Mouse (Mus musculus) cerebellum, adult 9-11 months (tissue): ENCODE measurements around the gene C1ql3.

Experiments used
- DNase-seq: peaks from one replicate; pipeline ENCODE4 v3.0.0; 2022

Gene C1ql3

DNA sequence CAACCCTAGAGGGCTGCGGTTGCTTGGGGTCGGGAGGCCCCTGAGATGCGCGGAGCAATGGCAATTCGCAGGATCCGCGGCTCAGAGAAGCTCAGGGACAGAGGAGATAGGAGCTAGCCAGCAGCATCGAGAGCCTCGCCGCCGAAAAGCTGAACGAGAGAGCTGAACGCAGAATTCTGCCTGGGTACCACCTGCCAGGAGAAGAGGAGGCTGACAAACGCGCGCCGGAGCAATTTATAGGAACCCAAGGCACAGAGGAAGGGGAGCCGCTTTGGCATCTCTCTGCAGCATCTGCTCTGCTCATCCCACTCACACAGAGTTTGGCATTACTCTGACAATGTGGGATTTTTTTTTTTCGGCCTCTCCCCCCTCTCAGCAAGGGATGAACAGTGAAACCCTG lies at the start of gene C1ql3:
Gene C1ql3, minus strand, starts transcription at position 335 of the 400 bp plus-strand sequence.
- no peak for DNase-seq

DNA sequence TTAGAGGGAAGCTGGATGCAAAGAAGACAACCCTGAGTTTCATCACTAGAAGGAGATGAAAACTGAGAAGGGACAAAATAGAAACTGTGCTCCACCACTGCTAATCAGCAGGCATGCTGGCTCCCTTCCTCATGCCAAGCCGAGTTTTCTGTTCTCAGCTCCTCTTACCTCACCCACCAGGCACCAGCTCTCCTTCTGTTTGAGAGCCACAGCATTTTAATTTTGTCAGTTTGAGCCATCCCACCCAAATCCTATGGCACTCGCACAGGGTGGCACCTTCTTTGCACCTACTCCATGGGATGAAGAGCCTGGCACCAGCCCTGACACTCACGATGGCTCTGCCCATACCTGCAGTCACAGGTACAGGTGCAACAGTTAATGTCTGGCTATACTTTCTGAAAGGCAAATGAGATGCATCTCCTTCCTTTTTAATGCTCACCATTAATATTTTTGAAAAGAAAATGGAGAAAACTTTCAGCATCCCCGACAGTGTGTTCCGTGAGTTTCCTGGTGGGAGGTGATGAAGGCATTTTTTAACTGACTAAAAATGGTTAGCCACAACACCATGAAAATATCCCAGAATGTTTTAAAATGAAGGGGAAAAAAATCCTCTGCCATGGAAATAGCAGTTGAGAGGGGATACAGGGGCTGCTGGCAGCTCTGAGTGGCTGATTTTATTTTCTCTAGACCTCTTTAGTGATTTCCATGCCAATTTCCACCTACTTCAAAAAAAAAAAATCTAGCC lies 49.0 kb upstream of the C1ql3 start:
- no peak for DNase-seq

DNA sequence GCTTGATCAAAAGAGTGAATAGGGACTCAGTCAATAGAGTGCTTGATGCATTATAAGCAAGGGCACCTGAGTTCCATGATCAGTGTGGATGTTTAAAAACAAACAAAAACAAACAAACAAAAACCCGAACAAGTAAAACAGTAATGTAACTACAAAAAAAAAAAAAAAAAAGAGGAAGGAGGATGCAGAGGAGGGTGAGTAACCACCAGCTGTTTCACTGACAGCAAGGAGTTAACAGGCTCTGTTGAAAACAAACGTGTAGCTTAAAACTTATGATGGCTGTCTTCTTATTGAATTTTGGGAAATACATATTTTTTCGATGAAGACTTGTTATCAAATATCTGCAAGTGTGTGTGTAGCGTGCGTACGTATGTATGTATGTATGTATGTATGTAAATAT lies 37.0 kb upstream of the C1ql3 start:
- no peak for DNase-seq

DNA sequence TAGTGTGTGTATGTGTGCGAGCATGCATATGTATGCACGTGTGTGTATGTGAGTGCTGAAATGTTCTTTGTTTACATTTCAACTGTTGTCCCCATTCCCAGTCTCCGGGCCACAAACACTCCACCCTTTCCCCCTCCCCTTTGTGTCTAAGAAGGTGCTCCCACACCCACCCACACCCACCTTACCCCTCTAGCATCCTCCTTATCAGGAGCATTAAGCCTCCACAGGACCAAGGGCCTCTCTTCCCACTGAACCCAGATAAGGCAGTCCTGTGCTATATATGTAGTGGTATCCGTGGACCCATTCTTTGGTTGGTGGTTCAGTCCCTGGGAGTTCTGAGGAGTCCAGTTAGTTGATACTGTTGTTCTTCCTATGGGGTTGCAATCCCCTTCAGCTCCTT lies 32.9 kb upstream of the C1ql3 start:
- no peak for DNase-seq

DNA sequence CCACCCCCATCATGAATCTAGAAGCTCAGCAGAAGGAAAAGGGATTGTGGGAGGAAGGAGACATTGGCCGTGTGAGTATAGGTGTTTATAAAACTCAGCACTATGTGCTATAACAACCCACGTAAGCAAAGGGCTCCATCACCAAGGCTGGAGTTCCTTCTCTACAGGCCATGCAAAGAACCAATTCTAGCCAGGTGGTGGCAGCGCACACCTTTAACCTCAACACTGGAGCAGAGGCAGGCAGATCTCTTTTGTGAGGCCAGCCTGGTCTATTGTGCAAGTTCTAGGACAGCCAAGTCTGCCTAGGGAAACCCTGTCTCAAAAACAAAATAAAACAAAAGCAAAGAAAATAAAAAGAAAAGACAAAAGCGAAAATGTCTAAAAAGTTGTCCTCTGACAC lies 28.2 kb upstream of the C1ql3 start:
- no peak for DNase-seq

DNA sequence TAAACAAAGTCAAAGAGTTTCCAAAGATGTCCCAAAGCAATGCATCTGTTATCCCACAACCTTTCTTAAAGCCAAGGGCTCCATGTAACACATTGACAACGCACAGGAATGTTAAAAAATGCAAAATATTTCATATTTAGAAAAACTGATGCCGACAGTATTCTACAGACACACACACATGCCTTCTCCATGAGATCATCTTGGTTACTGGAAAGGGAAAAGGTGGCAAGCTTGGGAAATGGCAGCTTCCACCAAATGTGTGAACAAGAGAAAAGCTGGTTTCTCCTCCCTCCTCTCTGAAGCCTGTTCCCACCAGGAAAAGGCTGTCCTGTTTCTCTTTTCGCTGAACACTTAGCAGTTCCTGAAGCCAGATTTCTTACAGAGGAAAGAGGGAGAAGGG lies 27.2 kb upstream of the C1ql3 start:
- no peak for DNase-seq

DNA sequence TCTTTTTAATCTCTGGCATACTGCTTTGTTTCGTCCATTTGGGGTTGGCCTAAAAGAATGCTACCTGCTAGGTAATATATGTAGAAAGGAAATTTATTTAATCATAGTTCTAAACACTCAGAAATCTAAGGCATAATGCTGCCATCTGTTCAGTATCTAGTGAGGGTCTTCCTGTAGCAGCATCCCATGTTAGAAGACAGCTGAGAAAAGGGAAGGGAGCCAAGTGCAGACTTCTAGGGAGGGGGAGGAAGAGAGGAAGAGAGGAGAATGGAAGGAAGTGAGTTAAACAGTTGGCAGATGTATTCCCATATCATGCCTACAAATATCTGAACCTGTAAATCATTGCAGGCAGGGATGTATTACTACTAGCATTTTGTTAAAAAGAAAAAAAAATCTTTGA lies 7.3 kb upstream of the C1ql3 start:
- DNase-seq, result no peak

DNA sequence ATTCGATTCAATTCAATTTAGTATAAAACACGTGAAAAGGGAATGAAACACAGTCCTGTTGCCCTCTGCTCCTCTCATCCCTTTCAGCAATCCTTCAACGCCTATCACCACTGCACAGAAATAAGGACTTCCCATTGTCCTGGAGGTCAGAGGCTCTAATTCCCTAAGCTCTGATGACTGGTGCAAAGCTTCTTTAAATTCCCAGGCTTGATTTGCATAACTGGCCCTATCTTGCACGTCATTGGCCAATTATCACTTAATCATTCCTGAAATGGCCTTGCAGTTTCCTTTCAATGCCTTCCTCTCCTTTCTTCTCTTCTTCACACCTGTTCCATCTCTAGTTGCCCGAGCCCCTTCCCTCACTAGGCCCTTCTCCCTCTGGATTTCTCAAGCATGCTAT lies 6.8 kb upstream of the C1ql3 start:
- DNase-seq, result no peak

DNA sequence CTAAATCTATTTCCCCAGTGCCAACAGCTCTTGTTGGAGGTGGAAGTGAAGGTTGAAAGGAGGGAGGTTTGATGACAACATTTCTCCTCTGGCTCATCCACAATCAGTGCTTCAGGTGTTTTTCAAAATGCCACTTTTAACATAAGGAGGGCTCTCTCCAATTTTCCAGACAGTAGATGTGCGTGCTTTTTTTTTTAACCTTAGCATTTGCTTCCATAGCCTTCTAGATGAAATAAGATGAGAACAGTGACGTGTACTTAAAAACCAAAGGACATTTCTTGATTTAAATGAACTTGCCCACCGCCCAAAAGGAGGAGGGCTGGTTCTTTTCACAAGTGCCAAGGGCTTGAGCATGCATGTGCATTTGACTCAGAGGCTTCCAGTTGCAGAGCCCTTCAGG lies 367 bp upstream of the C1ql3 start:
- DNase-seq, result no peak

DNA sequence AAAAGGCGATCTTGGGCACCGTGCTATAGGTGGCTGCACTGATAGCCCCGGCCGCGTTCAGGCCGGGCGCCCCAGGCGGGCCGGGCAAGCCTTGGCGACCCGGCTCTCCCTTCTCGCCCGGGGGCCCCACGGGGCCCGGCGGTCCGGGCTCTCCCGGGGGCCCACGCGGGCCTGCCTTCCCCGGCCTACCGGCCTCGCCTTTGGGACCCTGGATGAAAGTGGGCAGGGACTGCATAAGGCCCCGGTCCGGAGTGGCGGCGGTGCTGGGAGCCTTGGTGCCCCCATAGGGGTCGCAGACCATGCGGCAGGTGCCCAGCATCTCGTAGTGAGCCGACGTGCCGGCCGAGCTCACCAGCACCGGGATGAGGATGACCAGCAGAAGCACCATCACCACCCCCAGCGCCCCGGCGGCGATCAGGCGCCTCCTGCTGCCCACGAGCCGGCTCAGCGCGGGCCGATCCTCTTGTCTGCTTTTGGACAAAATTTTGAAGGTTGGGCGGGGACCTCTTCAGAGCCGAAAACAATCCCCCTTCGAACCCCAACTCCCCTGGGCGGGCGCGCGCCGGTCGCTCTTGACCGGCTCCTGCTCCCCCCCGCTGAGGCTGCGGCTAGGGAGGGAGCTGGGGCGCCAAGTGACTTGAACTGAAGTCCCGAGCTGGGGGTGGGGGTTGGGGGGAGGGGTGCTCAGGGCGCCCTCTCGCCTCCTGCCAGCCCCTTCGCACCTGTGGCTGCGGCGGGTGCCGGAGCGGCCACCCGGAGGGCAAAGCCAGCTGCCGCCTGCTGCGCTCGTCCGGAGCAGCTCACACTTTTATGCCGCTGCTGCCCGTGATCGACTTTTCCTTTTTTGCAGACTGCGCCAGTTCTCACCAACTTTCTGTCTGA lies 905 bp downstream of the C1ql3 start:
- DNase-seq, result no peak

DNA sequence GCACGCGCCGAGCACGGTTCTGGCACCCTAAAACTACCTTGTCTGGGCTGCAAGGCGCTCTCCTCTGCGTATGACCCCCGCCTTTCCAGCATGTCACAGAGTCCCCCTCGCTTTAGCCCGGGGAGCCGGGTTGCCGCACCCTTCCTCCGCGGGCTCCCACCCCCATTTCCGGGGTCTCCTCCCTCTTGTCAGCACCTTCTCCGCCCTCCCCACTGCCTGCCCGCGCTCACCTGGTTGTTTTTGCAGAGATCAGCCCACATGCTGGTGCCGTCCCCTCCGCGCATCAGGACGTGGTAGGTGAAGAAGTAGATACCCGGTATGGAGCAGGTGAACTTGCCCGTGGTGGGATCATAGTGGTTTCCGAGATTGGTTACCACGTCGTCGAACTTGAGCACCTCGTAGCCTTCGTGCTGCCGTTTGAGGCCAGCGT lies 1.6 kb downstream of the C1ql3 start:
- DNase-seq, result no peak

DNA sequence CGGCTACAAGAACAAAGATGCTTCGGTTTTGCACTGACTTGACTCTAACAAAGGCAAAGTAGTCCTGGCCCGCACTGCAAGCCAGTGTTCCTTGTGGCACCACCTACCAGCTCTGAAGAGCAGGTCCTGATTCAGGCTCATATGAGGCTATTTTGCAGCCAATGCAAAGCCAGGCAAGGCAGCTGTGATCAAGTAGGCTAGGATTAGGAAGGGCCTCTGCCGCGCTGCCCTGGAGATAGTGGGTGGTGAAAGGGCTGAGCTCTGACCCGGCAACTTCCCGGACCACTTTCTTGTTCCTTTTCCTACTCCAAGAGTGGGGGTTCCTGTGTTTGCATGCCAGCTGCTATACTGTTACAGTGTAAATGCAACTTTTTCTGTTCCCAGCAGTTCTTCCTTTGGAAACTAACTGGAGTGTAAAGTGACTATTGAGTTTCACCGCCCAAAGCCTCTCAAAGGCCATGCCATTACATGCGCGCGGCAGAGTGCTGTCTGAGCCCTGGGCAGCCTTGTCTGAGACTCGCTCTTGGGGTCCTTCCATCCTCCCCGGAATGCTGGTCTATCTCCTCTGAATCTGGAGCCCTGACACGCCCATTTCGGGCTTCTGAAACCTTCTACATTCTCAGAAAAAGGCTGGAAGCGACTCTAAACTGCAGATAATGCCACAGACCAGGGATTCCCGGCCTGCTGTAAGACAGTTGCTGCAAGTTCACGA lies 2.2 kb downstream of the C1ql3 start:
- DNase-seq, result no peak

DNA sequence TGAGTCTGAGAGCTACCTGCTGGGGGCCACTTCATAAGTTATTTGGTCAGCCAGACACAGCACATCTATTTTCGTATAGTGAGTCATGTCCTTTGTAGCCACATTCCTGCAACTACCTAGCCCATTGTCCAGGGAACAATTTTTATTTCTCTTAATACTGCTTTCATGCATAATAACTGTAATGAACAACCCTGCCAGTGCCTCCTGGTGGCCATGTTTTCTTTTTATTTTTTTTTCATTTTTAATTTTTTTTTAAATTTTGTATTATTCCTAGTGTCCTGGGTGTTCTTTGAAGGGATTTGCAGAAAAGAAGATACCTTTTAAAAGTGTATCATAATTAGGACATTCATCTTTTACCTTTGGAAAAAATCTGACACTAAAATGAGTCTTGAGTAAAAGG lies 3.2 kb downstream of the C1ql3 start:
- DNase-seq, result no peak

DNA sequence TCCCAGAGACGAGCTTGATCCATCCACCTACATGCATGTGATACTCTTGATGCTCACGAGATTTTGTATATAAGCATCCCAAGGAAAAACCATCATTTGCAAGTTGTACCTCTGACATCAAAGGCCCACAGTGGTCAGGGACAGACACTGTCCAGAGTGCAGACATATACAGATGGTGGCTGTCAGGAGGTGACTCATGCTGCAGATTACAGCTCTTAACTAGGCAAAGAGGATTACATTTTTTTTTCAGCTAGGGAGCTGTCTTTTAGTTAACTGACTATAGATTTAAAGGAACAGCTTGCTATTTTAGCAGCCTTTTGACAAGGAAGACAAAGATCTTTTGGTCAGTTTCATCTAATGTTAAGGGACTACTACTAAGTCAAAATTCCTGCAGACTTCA lies 11.6 kb downstream of the C1ql3 start:
- no peak for DNase-seq

DNA sequence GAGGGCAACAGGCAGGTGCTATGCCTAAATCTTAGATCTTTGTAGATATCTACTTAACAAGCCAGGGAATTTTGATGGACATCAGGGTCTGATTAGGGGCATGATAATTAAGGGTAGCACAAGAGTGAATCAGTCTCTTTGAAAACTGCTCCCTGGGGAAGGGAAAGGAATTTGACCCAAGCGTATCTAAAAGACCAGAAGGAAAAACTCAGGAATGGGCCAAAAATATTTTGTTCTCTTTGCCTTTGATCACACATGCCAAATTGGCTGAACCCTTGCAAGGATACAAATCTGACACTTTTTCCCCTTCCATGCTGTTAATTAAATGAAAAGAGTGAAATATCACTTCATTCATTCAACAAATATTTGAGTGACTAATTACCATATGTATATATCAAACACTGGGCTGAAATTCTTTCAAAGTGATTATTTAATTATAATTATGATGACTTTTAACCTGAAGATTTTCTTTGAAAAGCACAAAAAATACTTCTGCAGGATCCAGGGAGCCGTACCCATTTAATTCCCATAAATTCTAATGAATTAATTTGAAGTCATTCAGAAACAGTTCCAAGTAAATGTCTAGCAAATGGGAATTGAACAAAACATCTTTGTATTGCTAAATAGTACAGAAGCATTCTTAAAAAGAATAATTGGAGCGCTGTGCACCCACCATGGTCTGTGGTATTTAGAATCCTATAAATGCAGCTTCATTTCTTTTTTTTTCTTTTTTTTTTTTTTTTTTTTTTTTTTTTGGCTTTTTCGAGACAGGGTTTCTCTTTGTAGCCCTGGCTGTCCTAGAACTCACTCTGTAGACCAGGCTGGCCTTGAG lies 26.5 kb downstream of the C1ql3 start:
- no peak for DNase-seq

DNA sequence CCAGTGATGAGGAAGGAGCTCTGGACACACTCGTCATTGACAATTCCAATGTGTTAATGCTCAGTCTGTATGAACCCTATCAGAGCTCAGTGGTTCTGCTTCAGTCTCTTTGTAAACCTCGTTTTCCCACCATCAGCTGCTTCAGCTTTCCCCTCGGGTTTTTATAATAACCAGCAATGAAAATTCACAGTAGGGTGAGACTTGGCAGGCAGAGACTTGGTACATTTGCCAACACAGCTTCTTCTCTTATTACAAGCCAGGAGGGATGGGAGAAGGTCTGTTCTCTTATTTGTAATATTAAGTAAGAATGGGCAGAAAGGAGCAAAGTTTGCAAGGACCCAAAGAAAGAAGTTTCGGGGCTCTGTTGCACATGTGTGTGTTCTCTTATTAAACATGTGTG lies 32.8 kb downstream of the C1ql3 start:
- DNase-seq, result no peak

DNA sequence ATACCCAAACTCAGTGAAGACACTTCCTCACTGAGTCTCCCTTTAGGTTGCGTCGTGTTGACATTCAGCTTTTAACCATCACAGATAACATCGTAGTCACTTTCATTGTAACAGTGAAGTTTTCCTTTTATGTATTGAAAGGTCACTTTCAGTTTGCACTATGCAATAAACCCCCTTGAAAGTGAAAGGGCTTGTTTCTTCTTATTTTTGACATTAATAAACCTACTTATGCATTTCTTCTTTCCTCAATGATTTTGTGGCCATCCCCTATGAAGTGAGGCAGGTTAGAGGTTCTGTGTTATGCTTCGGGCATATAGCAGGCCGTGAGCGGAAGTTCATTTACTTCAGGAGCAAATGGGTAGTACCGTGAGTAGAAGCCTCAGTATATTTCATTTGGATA lies 34.2 kb downstream of the C1ql3 start:
- no peak for DNase-seq

DNA sequence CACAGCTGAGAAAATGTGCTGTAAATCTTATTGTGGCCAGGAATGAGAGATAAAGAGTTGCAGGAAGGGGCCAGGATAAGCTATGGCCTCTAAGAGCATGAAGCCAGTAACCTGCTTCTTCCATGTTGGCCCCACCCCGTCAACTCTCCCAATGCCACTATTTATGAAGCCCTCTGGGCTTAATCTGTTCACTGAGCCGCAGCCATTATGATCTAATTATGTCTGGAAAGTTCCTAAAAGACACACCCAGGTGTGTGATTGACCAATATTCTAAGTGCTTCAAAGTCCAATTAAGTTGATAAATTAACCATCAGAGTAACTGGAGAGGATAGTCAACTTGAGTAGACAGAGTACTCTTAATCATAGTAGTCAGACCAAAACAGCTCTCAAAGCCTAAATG lies 37.9 kb downstream of the C1ql3 start:
- no peak for DNase-seq

DNA sequence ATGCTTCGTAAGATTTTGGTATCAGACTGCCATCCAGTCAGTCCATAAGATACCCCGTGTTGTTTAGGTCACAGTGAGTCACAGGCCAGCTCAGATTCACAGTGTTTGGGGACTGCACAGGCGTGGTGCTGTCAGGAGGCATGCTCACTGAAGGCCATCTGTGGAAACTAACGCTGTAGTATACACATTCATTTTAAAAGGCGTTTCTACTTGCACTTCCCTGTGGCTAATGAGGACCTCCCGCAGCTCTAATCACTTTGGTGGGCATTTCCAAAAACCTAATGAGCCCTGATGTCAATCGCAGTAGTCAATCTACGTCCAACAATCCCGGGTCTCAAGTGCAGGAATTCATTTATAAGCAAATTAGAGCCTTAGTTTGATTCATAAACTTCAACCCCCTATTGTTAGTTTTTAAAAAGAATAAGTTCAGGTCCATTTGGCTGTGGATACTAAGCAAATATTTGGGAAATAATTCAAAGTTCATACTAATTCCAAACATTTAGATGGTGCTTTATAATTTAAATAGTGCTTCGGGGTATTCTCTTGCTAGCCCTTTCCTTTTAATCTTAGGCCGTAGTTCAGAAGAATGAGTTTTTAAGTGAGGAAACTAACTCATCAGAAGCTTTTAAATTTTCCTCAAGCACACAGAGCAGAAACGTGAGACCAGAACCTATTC lies 41.4 kb downstream of the C1ql3 start:
- DNase-seq, result no peak

DNA sequence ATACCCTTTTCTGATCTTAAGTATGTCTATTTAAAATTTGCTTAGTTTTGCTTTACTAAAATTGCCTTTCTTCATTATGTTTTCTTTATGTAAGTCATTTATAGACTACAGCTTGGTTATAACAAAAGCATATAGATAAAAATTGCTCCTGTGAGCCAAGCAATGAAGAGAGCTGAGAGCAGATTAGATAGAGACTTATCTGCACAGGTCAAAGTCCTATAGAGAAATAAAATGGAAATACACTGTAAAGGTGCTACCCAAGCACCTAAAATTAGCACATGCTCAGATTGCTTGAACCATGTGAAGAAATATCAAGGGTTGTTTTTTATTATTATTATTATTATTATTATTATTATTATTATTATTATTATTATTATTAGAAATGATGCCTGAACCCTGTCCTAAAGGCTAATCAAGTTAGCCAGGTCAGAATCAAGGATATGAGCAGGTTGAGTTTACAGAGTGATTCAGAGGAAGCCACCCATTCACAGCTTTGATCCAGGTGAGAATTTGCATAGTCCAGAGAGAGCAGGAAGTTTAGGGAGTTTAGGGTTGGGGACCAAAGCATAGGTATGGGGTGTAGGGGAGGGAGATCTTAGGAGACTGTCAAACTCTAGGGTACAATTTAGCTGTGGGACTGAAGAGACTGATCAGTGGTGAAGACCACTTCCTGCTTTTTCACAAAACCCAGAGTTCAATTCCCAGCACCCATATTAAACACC lies 54.7 kb downstream of the C1ql3 start:
- DNase-seq, result no peak
